Mouse (Mus musculus) midbrain, postnatal 0 days (tissue): ENCODE data around the gene Prr36. TPM values are rescaled to one million over a fixed set of nuclear protein-coding genes. Genes with fewer than 3 reads are reported as not detected.
"Not testable (repeated sequence)": the region's sequence is repeated elsewhere in the genome, so short reads cannot be mapped to it uniquely, and the experiment has no call there.

ENCODE experiments used
- ATAC-seq: fragments of 200-750 bp; cut with Nextera tagmentation; 2 replicates; pipeline ENCODE4 v1.8.0; 2017; ENCODE audit warnings: moderate number of reproducible peaks, mild to moderate bottlenecking, moderate TSS enrichment, moderate library complexity; ENCODE audit not compliant: low FRiP score
- DNase-seq: peaks from one replicate; pipeline ENCODE4 v3.0.0-alpha.2; 2015; ENCODE audit warnings: low spot score
- H3K27ac ChIP-seq: fragments of 300-500 bp; sonication (generic); 2 replicates; pipeline ENCODE4 v1.5.1; 2014; ENCODE audit warnings: low read depth, mild to moderate bottlenecking, low read length, mixed read lengths
- H3K27me3 ChIP-seq: fragments of 300-500 bp; sonication (generic); 2 replicates; pipeline ENCODE4 v1.6.1; 2014; ENCODE audit warnings: low read length, control low read depth, mixed read lengths; ENCODE audit not compliant: insufficient read depth
- H3K36me3 ChIP-seq: fragments of 300-500 bp; sonication (generic); 2 replicates; pipeline ENCODE4 v1.6.1; 2014; ENCODE audit warnings: low read length, control low read depth, mixed read lengths; ENCODE audit not compliant: insufficient read depth
- H3K4me1 ChIP-seq: fragments of 300-500 bp; sonication (generic); 2 replicates; pipeline ENCODE4 v1.6.1; 2014; ENCODE audit warnings: mild to moderate bottlenecking, control low read depth, antibody characterized with exemption, low read length, mixed read lengths; ENCODE audit not compliant: insufficient read depth
- H3K4me2 ChIP-seq: fragments of 300-500 bp; sonication (generic); 2 replicates; pipeline ENCODE4 v1.6.1; 2014; ENCODE audit warnings: low read depth, mild to moderate bottlenecking, low read length, mixed read lengths; ENCODE audit not compliant: poor library complexity, severe bottlenecking
- H3K4me3 ChIP-seq: fragments of 300-500 bp; sonication (generic); 2 replicates; pipeline ENCODE4 v1.5.1; 2014; ENCODE audit warnings: low read depth, mild to moderate bottlenecking, low read length, moderate library complexity
- H3K9ac ChIP-seq: fragments of 300-500 bp; sonication (generic); replicated peaks from 2 replicates; pipeline ENCODE4 v1.6.1; 2014; ENCODE audit warnings: mild to moderate bottlenecking, low read length, moderate library complexity, mixed read lengths; ENCODE audit not compliant: poor library complexity, severe bottlenecking
- H3K9me3 ChIP-seq: fragments of 300-500 bp; sonication (generic); 2 replicates; pipeline ENCODE4 v1.6.1; 2016; ENCODE audit warnings: low read length, control low read depth
- CTCF ChIP-seq: IDR thresholded peaks from 2 replicates; pipeline ENCODE4 v1.5.1; 2016; ENCODE audit warnings: antibody characterized with exemption, mild to moderate bottlenecking
- WGBS: fragments of 180-500 bp; shearing (Covaris S2); extraction: QIAGEN DNeasy Blood & Tissue Kit; methylation state at CpG from one replicate; pipeline ENCODE4 v1.1.7; 2014; 5-methylcytosine and 5-hydroxymethylcytosine counted together
- polyA plus RNA-seq: library from polyadenylated mRNA; unstranded; fragments of >200 nt; fragmentation: Nextera tagmentation; extraction: Ambion mirVana; gene quantifications from 2 replicates; pipeline ENCODE4 v1.2.1, GENCODE M21; 2015
- total RNA-seq: library from RNA; depleted of rRNA; stranded (reverse); fragments of >200 nt; gene quantifications from 2 replicates; pipeline ENCODE4 v1.2.3, GENCODE M21; 2014

Gene Prr36
- total and polyA plus RNA-seq, 2 experiments from 2014 or later, result 17.9 to 33.1 TPM

GRCm38 (mm10) chr8:4258678-4259077 lies 41.4 kb upstream of the Prr36 start:
- no peak for DNase-seq

GRCm38 (mm10) chr8:4258233-4258632 lies 41.0 kb upstream of the Prr36 start:
- peaks cover 10% of the 10 kb centered on the region for H3K4me1 ChIP-seq
- peak overlapping the region; percentile 76 for H3K4me3 ChIP-seq
- peaks cover 46% of the 10 kb centered on the region for H3K36me3 ChIP-seq
- peak; percentile 77 for ATAC-seq
- H3K4me2 ChIP-seq, result peak overlapping the region; percentile 77
- H3K9ac ChIP-seq, result peak overlapping the region; percentile 78
- H3K27ac ChIP-seq, result peak overlapping the region; percentile 95
- 2% methylated on average over 35 of the region's 35 CpGs for WGBS
- no peaks in the 10 kb centered on the region for H3K9me3 ChIP-seq
- no peaks in the 10 kb centered on the region for H3K27me3 ChIP-seq
- peak; percentile 91 for TF ChIP-seq CTCF
- DNase-seq, result peak; percentile 81

More at GRCm38 (mm10) chr8:4258678-4259077, 41.4 kb upstream of the Prr36 start:
- peaks cover 10% of the 10 kb centered on the region for H3K4me1 ChIP-seq
- peak overlapping the region; percentile 95 for H3K27ac ChIP-seq
- no peaks in the 10 kb centered on the region for H3K9me3 ChIP-seq
- H3K36me3 ChIP-seq, result peaks cover 49% of the 10 kb centered on the region
- peak; percentile 70 for ATAC-seq
- WGBS, result 1% methylated on average over 30 of the region's 32 CpGs
- H3K9ac ChIP-seq, result peak overlapping the region; percentile 78
- peak overlapping the region; percentile 76 for H3K4me3 ChIP-seq
- TF ChIP-seq CTCF, result no peak
- no peaks in the 10 kb centered on the region for H3K27me3 ChIP-seq
- H3K4me2 ChIP-seq, result peak overlapping the region; percentile 77

DNA sequence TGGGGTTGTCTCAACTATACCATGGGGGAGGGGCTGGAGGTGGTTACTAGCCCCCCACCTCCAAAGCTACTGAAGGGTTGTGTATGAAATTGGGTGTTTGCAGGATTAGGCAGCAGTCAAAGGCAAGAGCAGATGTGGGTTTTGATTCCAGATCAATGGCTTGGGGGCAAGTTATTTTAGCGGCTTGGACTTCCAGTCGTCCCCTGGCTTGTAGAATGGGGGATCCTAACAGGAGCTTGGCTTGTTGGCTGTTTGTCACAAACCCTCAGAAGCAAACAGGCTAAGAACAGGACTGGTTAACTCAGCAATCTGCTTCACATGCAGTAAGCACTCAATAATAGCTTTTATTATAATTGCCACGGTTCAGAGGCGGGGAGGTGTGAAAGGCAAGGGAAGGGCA lies 40.1 kb upstream of the Prr36 start:
- H3K27me3 ChIP-seq, result no peaks in the 10 kb centered on the region
- DNase-seq (no peak), ATAC-seq (no peak)
- H3K36me3 ChIP-seq, result peaks cover 41% of the 10 kb centered on the region
- H3K4me3 ChIP-seq, result peak overlapping the region; percentile 76
- 50% methylated on average over 4 of the region's 4 CpGs for WGBS
- peak overlapping the region; percentile 78 for H3K9ac ChIP-seq
- no peak for TF ChIP-seq CTCF
- no peaks in the 10 kb centered on the region for H3K9me3 ChIP-seq
- H3K27ac ChIP-seq, result peak overlapping the region; percentile 39; the same call in 1 of the 2 replicates
- peaks cover 10% of the 10 kb centered on the region for H3K4me1 ChIP-seq
- H3K4me2 ChIP-seq, result peak overlapping the region; percentile 77

DNA sequence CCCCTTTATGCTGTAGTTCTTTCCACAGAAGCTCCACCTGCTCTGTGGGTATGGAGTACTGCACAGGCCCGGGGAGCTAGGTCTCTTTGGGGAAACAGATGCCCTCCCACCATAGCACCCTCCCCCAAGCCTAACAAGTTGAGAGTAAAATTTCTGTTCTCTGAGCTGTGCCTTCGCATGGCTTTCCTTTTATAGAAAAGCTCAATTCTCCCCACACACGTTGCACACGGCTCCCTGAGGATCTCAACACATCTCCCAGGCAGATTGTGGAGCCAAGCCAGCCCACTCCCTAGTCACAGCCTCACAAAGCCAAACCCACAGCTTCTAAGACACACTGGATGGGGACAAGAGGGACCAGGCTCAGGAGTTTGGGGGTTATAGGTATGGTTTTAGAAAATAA lies 39.7 kb upstream of the Prr36 start:
- TF ChIP-seq CTCF, result no peak
- 40% methylated on average over 4 of the region's 4 CpGs for WGBS
- H3K27ac ChIP-seq, result peak overlapping the region; percentile 39; the same call in 1 of the 2 replicates
- H3K4me2 ChIP-seq, result peak overlapping the region; percentile 77; the same call in 1 of the 2 replicates
- H3K4me3 ChIP-seq, result no peak overlapping the region
- DNase-seq (peak; percentile 47), ATAC-seq (no peak)
- H3K9ac ChIP-seq, result peak overlapping the region; percentile 78; the same call in 1 of the 2 replicates
- H3K27me3 ChIP-seq, result no peaks in the 10 kb centered on the region
- peaks cover 10% of the 10 kb centered on the region for H3K4me1 ChIP-seq
- peaks cover 38% of the 10 kb centered on the region for H3K36me3 ChIP-seq
- no peaks in the 10 kb centered on the region for H3K9me3 ChIP-seq

- H3K9me3 ChIP-seq, H3K27ac ChIP-seq, H3K4me2 ChIP-seq, DNase-seq, ATAC-seq, H3K27me3 ChIP-seq, H3K4me3 ChIP-seq, H3K9ac ChIP-seq: not testable (repeated sequence)
- Histone ChIP-seq H3K36me3 (peaks cover 29% of the 10 kb centered on the region), H3K4me1 (peaks cover 10% of the 10 kb centered on the region)
- 90% methylated on average over 7 of the region's 7 CpGs for WGBS
Measured at GRCm38 (mm10) chr8:4255471-4255870, 38.2 kb upstream of the Prr36 start.

DNA sequence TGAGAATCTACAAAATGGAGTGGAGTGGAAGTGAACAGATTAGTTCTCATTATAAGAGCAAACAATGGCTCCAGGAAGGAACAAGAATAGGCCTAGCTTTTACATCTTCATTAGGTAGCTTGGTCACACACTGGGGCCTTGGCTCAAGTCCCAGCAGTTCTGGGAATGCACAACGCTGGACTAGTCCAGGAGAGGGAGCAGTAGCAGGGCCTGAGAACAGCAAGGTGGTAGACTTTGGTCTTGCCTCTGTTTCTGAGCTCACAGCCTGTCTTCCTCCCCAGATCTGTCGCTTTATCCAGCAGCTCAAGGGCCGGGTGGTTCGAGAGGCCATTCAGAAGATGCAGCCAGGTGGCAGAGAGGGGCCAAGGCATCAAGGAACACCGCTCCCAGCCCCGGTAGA lies 36.7 kb upstream of the Prr36 start:
- no peaks in the 10 kb centered on the region for H3K27me3 ChIP-seq
- peaks cover 21% of the 10 kb centered on the region for H3K36me3 ChIP-seq
- DNase-seq (peak; percentile 91), ATAC-seq (no peak)
- H3K4me2 ChIP-seq, result peak overlapping the region; percentile 68
- TF ChIP-seq CTCF, result peak; percentile 73
- peaks cover 10% of the 10 kb centered on the region for H3K4me1 ChIP-seq
- peak overlapping the region; percentile 79 for H3K9ac ChIP-seq
- H3K9me3 ChIP-seq, result no peaks in the 10 kb centered on the region
- H3K4me3 ChIP-seq, result peak overlapping the region; percentile 65
- 50% methylated on average over 6 of the region's 6 CpGs for WGBS
- H3K27ac ChIP-seq, result peak overlapping the region; percentile 87
